ENCODE assay signal across 1 mouse cellular context in genomic region chr3:90252659-90253058, GRCm38 (mm10). TPM values are rescaled to one million over a fixed set of nuclear protein-coding genes. Genes with fewer than 3 reads are reported as not detected.
"Had no signal": no experiment of that assay in that cellular context is flagged by ENCODE, and none has a peak within 500 bp of the region (broad histone marks: within the 10 kb centered on the region; RNA-seq: fewer than 3 reads in every experiment).

No protein-coding gene starts in this region.

RNA-seq across cellular contexts. Expression of gene Creb3l4, which starts 9.3 kb away (rescaled TPM):
- total RNA-seq: megakaryocyte-erythroid progenitor cell, adult 5-6 weeks had no signal
